Mouse (Mus musculus): ENCODE measurements around the gene Crybb3. TPM values are rescaled to one million over a fixed set of nuclear protein-coding genes. Genes with fewer than 3 reads are reported as not detected.

Gene Crybb3
- polyA plus RNA-seq (2015; fragmentation: Nextera tagmentation; extraction: Ambion mirVana), result 0.15 TPM in 1 of 2 replicates, not detected in the other

DNA sequence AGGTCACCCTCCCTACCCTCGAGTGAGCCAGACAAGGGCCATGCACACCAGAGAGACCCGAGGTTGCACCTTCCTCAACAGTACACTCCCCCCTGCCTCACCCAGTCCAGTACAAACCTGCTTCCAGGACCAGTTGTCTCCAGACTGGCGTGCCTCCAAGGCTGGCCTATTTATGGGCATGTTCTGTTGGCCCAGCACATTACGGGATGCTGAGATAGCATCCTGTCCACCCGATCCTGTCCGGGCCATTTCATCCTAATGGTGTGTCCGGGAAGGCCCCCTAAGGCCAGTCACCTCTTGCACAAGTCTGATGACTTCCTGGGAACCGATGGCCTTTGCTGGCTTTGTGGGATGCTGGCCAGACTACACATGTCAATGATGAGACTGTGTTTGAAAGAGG is at the start of gene Crybb3:
Crybb3 (minus strand) TSS at position 146 of the 400 bp plus-strand sequence.
- no peak for DNase-seq
- no peak for TF ChIP-seq CTCF (IDR thresholded peaks at IDR 0.05; ENCODE audit: low read depth)
- no peak for TF ChIP-seq EP300 (IDR thresholded peaks at IDR 0.05; ENCODE audit: low read depth)
- WGBS (ENCODE audit: insufficient replicate concordance), result 53% methylated on average over 8 of the region's 8 CpGs
- no peaks in the 10 kb centered on the region for H3K9me3 ChIP-seq (ENCODE audit: low read length)
- H3K4me2 ChIP-seq (ENCODE audit: low read depth, low read length), result no peak within 1 kb of the TSS
- no peaks in the 10 kb centered on the region for H3K27me3 ChIP-seq (ENCODE audit: insufficient read depth, low read length)
- H3K27ac ChIP-seq (ENCODE audit: low read depth), result no peak within 1 kb of the TSS; the same call in 1 of the 2 replicates
- no peaks in the 10 kb centered on the region for H3K4me1 ChIP-seq (ENCODE audit: insufficient read depth)
- no peak within 1 kb of the TSS for H3K4me3 ChIP-seq (ENCODE audit: low read depth, low read length)
- 0 out of 2 replicates have a peak, but pooled peaks have one; percentile 8 for ATAC-seq
- H3K9ac ChIP-seq (replicated peaks), result no peak within 1 kb of the TSS
- H3K36me3 ChIP-seq (replicated peaks; ENCODE audit: insufficient read depth, low read length), result no peaks in the 10 kb centered on the region

GRCm38 (mm10) chr5:113128426-113128825 is 47.0 kb upstream of the Crybb3 start:
- TF ChIP-seq EP300 (IDR thresholded peaks at IDR 0.05; ENCODE audit: low read depth) (no peak), CTCF (IDR thresholded peaks at IDR 0.05; ENCODE audit: low read depth) (no peak)
- no peak overlapping the region for H3K27ac ChIP-seq (ENCODE audit: low read depth)
- 70% methylated on average over 4 of the region's 4 CpGs for WGBS (ENCODE audit: insufficient replicate concordance)

DNA sequence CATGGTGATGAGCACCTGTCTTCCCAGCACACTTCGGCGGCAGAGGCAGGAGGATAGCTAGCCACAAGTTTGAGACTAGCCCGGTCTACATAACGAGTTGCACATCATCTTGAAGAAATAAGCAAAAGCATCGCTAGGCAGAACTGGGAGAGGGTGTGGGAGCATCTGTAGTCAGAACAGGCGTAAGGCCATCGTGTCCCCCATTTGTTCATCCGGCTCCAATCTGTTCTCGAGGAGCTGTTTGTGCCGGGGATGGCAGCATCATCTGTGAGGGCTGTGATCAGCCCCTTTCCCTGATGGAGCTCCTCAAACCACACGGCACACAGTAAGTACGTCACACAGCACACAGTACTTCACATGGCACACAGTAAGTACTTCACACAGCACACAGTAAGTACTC is 45.1 kb upstream of the Crybb3 start:
- no peak overlapping the region for H3K9ac ChIP-seq (replicated peaks)
- WGBS (ENCODE audit: insufficient replicate concordance), result 88% methylated on average over 12 of the region's 12 CpGs
- no peaks in the 10 kb centered on the region for H3K9me3 ChIP-seq (ENCODE audit: low read length)
- no peaks in the 10 kb centered on the region for H3K27me3 ChIP-seq (ENCODE audit: insufficient read depth, low read length)
- no peak for TF ChIP-seq CTCF (IDR thresholded peaks at IDR 0.05; ENCODE audit: low read depth)
- no peak for TF ChIP-seq EP300 (IDR thresholded peaks at IDR 0.05; ENCODE audit: low read depth)
- no peak overlapping the region for H3K4me2 ChIP-seq (ENCODE audit: low read depth, low read length)
- H3K36me3 ChIP-seq (replicated peaks; ENCODE audit: insufficient read depth, low read length), result no peaks in the 10 kb centered on the region
- H3K4me3 ChIP-seq (ENCODE audit: low read depth, low read length), result no peak overlapping the region
- ATAC-seq (no peak), DNase-seq (no peak)
- no peak overlapping the region for H3K27ac ChIP-seq (ENCODE audit: low read depth)
- H3K4me1 ChIP-seq (ENCODE audit: insufficient read depth), result peaks cover 8% of the 10 kb centered on the region

More at GRCm38 (mm10) chr5:113128426-113128825, 47.0 kb upstream of the Crybb3 start:
- H3K36me3 ChIP-seq (replicated peaks; ENCODE audit: insufficient read depth, low read length), result no peaks in the 10 kb centered on the region
- H3K9ac ChIP-seq (replicated peaks), result no peak overlapping the region
- peaks cover 7% of the 10 kb centered on the region for H3K4me1 ChIP-seq (ENCODE audit: insufficient read depth)
- no peak for ATAC-seq
- no peak overlapping the region for H3K4me3 ChIP-seq (ENCODE audit: low read depth, low read length)
- no peaks in the 10 kb centered on the region for H3K9me3 ChIP-seq (ENCODE audit: low read length)
- no peak overlapping the region for H3K4me2 ChIP-seq (ENCODE audit: low read depth, low read length)
- no peaks in the 10 kb centered on the region for H3K27me3 ChIP-seq (ENCODE audit: insufficient read depth, low read length)
- no peak for DNase-seq

DNA sequence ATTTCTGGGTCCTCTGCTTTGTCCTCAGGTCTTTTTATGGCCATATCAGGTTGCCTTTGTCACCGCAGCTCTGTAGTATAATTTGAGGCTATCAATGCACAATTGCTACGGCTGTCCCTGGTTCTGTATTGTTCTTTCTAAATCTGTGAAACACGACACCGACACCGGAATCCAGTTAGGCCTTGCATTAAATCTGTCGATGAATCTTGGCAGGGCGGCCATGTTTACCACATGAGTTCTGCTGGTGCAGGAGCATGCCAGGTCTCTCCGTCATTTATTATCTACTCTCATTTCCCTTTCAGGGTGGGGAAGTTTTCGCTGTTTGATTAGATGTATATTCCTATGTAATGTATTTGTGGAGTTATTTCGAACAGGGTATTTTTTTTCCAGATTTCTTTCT is 42.3 kb upstream of the Crybb3 start:
- WGBS (ENCODE audit: insufficient replicate concordance), result 76% methylated on average over 10 of the region's 10 CpGs
- TF ChIP-seq CTCF (IDR thresholded peaks at IDR 0.05; ENCODE audit: low read depth) (no peak), EP300 (IDR thresholded peaks at IDR 0.05; ENCODE audit: low read depth) (no peak)

GRCm38 (mm10) chr5:113122326-113123054 is 41.1 kb upstream of the Crybb3 start:
- Histone ChIP-seq H3K4me2 (ENCODE audit: low read depth, low read length) (no peak overlapping the region), H3K4me3 (ENCODE audit: low read depth, low read length) (no peak overlapping the region), H3K36me3 (replicated peaks; ENCODE audit: insufficient read depth, low read length) (no peaks in the 10 kb centered on the region), H3K27me3 (ENCODE audit: insufficient read depth, low read length) (no peaks in the 10 kb centered on the region), H3K9ac (replicated peaks) (no peak overlapping the region; the same call in 1 of the 2 replicates), H3K9me3 (ENCODE audit: low read length) (no peaks in the 10 kb centered on the region), H3K27ac (ENCODE audit: low read depth) (0 out of 2 replicates have a peak overlapping the region, but pooled peaks have one; percentile 24), H3K4me1 (ENCODE audit: insufficient read depth) (peaks cover 34% of the 10 kb centered on the region)
- ATAC-seq, result peak; percentile 86
- TF ChIP-seq EP300 (IDR thresholded peaks at IDR 0.05; ENCODE audit: low read depth), result no peak
- no peak for TF ChIP-seq CTCF (IDR thresholded peaks at IDR 0.05; ENCODE audit: low read depth)
- 37% methylated on average over 12 of the region's 12 CpGs for WGBS (ENCODE audit: insufficient replicate concordance)
- peak; percentile 59 for DNase-seq

More for the DNA sequence above, 42.3 kb upstream of the Crybb3 start:
- Histone ChIP-seq H3K9ac (replicated peaks) (no peak overlapping the region), H3K9me3 (ENCODE audit: low read length) (no peaks in the 10 kb centered on the region), H3K36me3 (replicated peaks; ENCODE audit: insufficient read depth, low read length) (no peaks in the 10 kb centered on the region), H3K27me3 (ENCODE audit: insufficient read depth, low read length) (no peaks in the 10 kb centered on the region), H3K27ac (ENCODE audit: low read depth) (no peak overlapping the region), H3K4me1 (ENCODE audit: insufficient read depth) (peaks cover 29% of the 10 kb centered on the region), H3K4me2 (ENCODE audit: low read depth, low read length) (no peak overlapping the region), H3K4me3 (ENCODE audit: low read depth, low read length) (no peak overlapping the region)
- ATAC-seq (no peak), DNase-seq (no peak)

DNA sequence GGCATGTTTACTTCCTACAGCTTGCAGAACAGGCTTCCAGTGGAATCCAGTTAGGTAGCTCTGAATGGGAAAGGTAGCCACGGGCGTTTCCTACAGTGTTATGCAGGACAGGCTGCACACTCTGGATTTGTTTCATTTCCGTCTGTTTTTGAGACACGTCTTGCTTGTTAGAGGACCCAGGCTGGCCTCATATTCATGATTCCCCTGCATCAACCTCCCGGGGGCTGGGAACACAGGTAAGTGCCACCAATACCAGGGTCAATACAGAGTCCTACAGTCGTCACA is 40.1 kb upstream of the Crybb3 start:
- H3K27ac ChIP-seq (ENCODE audit: low read depth), result no peak overlapping the region
- TF ChIP-seq CTCF (IDR thresholded peaks at IDR 0.05; ENCODE audit: low read depth) (no peak), EP300 (IDR thresholded peaks at IDR 0.05; ENCODE audit: low read depth) (no peak)
- H3K4me3 ChIP-seq (ENCODE audit: low read depth, low read length), result no peak overlapping the region
- H3K9ac ChIP-seq (replicated peaks), result no peak overlapping the region
- no peak for ATAC-seq
- no peak overlapping the region for H3K4me2 ChIP-seq (ENCODE audit: low read depth, low read length)
- WGBS (ENCODE audit: insufficient replicate concordance), result 64% methylated on average over 6 of the region's 6 CpGs
- H3K9me3 ChIP-seq (ENCODE audit: low read length), result no peaks in the 10 kb centered on the region
- no peak for DNase-seq
- no peaks in the 10 kb centered on the region for H3K27me3 ChIP-seq (ENCODE audit: insufficient read depth, low read length)
- peaks cover 34% of the 10 kb centered on the region for H3K4me1 ChIP-seq (ENCODE audit: insufficient read depth)
- H3K36me3 ChIP-seq (replicated peaks; ENCODE audit: insufficient read depth, low read length), result no peaks in the 10 kb centered on the region

Data from liver, postnatal 0 days (tissue).